Mouse (Mus musculus) midbrain, embryonic 11.5 days (tissue): ENCODE measurements around the gene Riok2. TPM values are rescaled to one million over a fixed set of nuclear protein-coding genes. Genes with fewer than 3 reads are reported as not detected.

Experiments
- ATAC-seq: fragments of 200-750 bp; cut with Nextera tagmentation; 2 replicates; pipeline ENCODE4 v1.8.0; 2017; ENCODE audit warnings: moderate TSS enrichment, moderate library complexity; ENCODE audit not compliant: low FRiP score
- DNase-seq: peaks from one replicate; pipeline ENCODE4 v3.0.0; 2015; ENCODE audit warnings: low spot score; ENCODE audit errors: missing footprints
- H3K27ac ChIP-seq: fragments of 300-500 bp; sonication (generic); 2 replicates; pipeline ENCODE4 v1.5.1; 2014; ENCODE audit warnings: low read depth, low read length
- H3K27me3 ChIP-seq: fragments of 300-500 bp; sonication (generic); 2 replicates; pipeline ENCODE4 v1.6.1; 2014; ENCODE audit warnings: mild to moderate bottlenecking, low read length, moderate library complexity, mixed read lengths; ENCODE audit not compliant: control insufficient read depth, insufficient read depth
- H3K36me3 ChIP-seq: fragments of 300-500 bp; sonication (generic); 2 replicates; pipeline ENCODE4 v1.6.1; 2014; ENCODE audit warnings: mild to moderate bottlenecking, low read length, moderate library complexity, mixed read lengths; ENCODE audit not compliant: control insufficient read depth, insufficient read depth
- H3K4me1 ChIP-seq: fragments of 300-500 bp; sonication (generic); 2 replicates; pipeline ENCODE4 v1.6.1; 2014; ENCODE audit warnings: low read length; ENCODE audit not compliant: control insufficient read depth, insufficient read depth
- H3K4me2 ChIP-seq: fragments of 300-500 bp; sonication (generic); 2 replicates; pipeline ENCODE4 v1.6.1; 2014; ENCODE audit warnings: mild to moderate bottlenecking, moderate library complexity
- H3K4me3 ChIP-seq: fragments of 300-500 bp; sonication (generic); 2 replicates; pipeline ENCODE4 v1.5.1; 2014; ENCODE audit warnings: low read depth, low read length
- H3K9ac ChIP-seq: fragments of 300-500 bp; sonication (generic); 2 replicates; pipeline ENCODE4 v1.6.1; 2014; ENCODE audit warnings: low read length
- H3K9me3 ChIP-seq: fragments of 300-500 bp; sonication (generic); 2 replicates; pipeline ENCODE4 v1.6.1; 2016; ENCODE audit warnings: low read length; ENCODE audit not compliant: control insufficient read depth
- WGBS: fragments of 180-500 bp; shearing (Covaris S2); extraction: QIAGEN DNeasy Blood & Tissue Kit; methylation state at CpG from one replicate; pipeline ENCODE4 v1.1.7; 2014; 5-methylcytosine and 5-hydroxymethylcytosine counted together
- polyA plus RNA-seq: library from polyadenylated mRNA; unstranded; fragments of >200 nt; fragmentation: Nextera tagmentation; extraction: Ambion mirVana; gene quantifications from 2 replicates; pipeline ENCODE4 v1.2.1, GENCODE M21; 2014

Riok2 gene
- polyA plus RNA-seq, 1 experiment from 2014 or later, result 33.0 TPM

DNA sequence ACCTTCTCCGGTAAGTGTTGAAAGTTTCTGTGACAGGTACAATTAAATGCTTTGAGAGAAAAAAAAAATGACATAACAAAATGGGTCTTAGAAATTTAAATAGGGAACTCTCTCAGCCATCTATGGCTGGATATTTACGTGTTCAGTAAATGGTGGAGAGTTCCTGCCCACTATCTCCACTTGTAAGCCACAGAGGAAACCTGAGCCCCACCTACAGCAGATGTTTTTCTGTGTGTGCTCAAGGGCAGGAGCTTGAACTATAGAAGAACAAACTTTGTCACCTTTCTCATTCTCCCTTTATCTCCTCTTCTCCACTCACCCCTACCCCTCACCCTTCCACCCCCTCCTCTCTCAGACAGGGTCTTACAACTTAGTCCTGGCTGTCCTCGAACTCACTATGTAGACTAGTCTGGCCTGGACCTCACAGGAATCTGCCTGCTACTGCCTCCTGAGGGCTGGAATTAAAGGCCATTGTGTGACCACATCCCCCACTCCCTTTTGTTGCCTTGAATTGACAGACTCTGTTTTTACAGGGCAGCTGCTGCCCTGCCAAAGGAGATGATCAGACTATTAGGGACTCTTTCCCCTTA lies 70.3 kb downstream of the Riok2 start:
- no peaks in the 10 kb centered on the region for H3K36me3 ChIP-seq
- peaks cover 21% of the 10 kb centered on the region for H3K4me1 ChIP-seq
- DNase-seq (peak; percentile 41), ATAC-seq (no peak)
- no peak overlapping the region for H3K4me3 ChIP-seq
- H3K27ac ChIP-seq, result no peak overlapping the region
- H3K9ac ChIP-seq, result no peak overlapping the region
- no peaks in the 10 kb centered on the region for H3K9me3 ChIP-seq
- H3K27me3 ChIP-seq, result no peaks in the 10 kb centered on the region
- 93% methylated on average over 3 of the region's 3 CpGs for WGBS
- no peak overlapping the region for H3K4me2 ChIP-seq

Other genes starting within 250 kb of the Riok2 start
- 46.9 and 54.6 TPM in 2 replicates for gene Lix1, start 28.4 kb downstream of the Riok2 start, polyA plus RNA-seq